In genomic region chr11:20671789-20672392, GRCm38 (mm10) we compare ENCODE assay signal across 8 mouse cellular contexts.
DNase-seq lines count a peak whose midpoint lies in the region; ATAC-seq lines count a peak whose summit lies in the region.

No protein-coding gene starts in this region.

- no peak overlapping the region for H3K9ac ChIP-seq in forebrain, embryonic 14.5 days (ENCODE audit: low read length)
- no peak overlapping the region for H3K9ac ChIP-seq in forebrain, embryonic 11.5 days (ENCODE audit: low read length)

- ATAC-seq in forebrain, embryonic 14.5 days = peak; percentile 46; the same call in 1 of the 2 replicates
- ATAC-seq in forebrain, embryonic 11.5 days (replicated peaks; ENCODE audit: low FRiP score) = no peak

- H3K27ac ChIP-seq in forebrain, embryonic 14.5 days (ENCODE audit: low read depth, low read length) = no peak overlapping the region
- H3K27ac ChIP-seq in forebrain, embryonic 11.5 days (ENCODE audit: low read depth, low read length) = no peak overlapping the region

- 45% methylated on average over 6 of the region's 6 CpGs for WGBS in forebrain, embryonic 14.5 days
- WGBS in forebrain, embryonic 11.5 days = 59% methylated on average over 6 of the region's 6 CpGs

- no peaks in the 10 kb centered on the region for H3K9me3 ChIP-seq in forebrain, embryonic 14.5 days (replicated peaks; ENCODE audit: control insufficient read depth, low read length)
- H3K9me3 ChIP-seq in forebrain, embryonic 11.5 days (ENCODE audit: control insufficient read depth, low read length) = no peaks in the 10 kb centered on the region

- H3K4me1 ChIP-seq in forebrain, embryonic 14.5 days (ENCODE audit: control insufficient read depth, insufficient read depth, low read length) = no peaks in the 10 kb centered on the region
- 0 out of 2 replicates have a peak, but pooled peaks cover 2% of the 10 kb centered on the region for H3K4me1 ChIP-seq in forebrain, embryonic 11.5 days (replicated peaks; ENCODE audit: control insufficient read depth, insufficient read depth, low read length)

- peak; percentile 39 for DNase-seq in forebrain, embryonic 14.5 days (ENCODE audit: low spot score)
- no peak for DNase-seq in forebrain, embryonic 11.5 days (ENCODE audit: low spot score)
- DNase-seq in left cerebral cortex, postnatal 4 days = peak; percentile 48
- no peak for DNase-seq in left cerebral cortex, postnatal 10 days (ENCODE audit: extremely low spot score in 1 of 2, low spot score in 2 of 2)
- peak; percentile 35 for DNase-seq in Muller cell, postnatal 12 days (ENCODE audit: inconsistent ontology term)
- peak; percentile 22 to 48 for DNase-seq in kidney, postnatal 25 days
- DNase-seq in left cerebral cortex, adult 8-10 months (ENCODE audit: low spot score in 2 of 2) = no peak
- DNase-seq in adrenal gland, postnatal 36 days = no peak

- intact Hi-C loops in left cerebral cortex, postnatal 4 days (cut with DNase I) = no loop called here
- intact Hi-C loops in left cerebral cortex, postnatal 10 days (cut with DNase I) = no loop called here

- no peaks in the 10 kb centered on the region for H3K36me3 ChIP-seq in forebrain, embryonic 14.5 days (ENCODE audit: control insufficient read depth, insufficient read depth, low read length)
- no peaks in the 10 kb centered on the region for H3K36me3 ChIP-seq in forebrain, embryonic 11.5 days (ENCODE audit: control insufficient read depth, insufficient read depth, low read length)

- H3K4me3 ChIP-seq in forebrain, embryonic 14.5 days (ENCODE audit: low read depth, low read length) = no peak overlapping the region
- no peak overlapping the region for H3K4me3 ChIP-seq in forebrain, embryonic 11.5 days (ENCODE audit: low read depth, low read length)

- no peak overlapping the region for H3K4me2 ChIP-seq in forebrain, embryonic 14.5 days (ENCODE audit: low read length)
- H3K4me2 ChIP-seq in forebrain, embryonic 11.5 days (ENCODE audit: low read depth, low read length, severe bottlenecking) = no peak overlapping the region

- no peaks in the 10 kb centered on the region for H3K27me3 ChIP-seq in forebrain, embryonic 14.5 days (replicated peaks; ENCODE audit: control insufficient read depth, insufficient read depth, low read length)
- no peaks in the 10 kb centered on the region for H3K27me3 ChIP-seq in forebrain, embryonic 11.5 days (ENCODE audit: control insufficient read depth, insufficient read depth, low read length)

Comparison
In these comparisons a context has a peak if more than half of its experiments do, and no peak if none do; other contexts are left out.
1. DNase-seq: peak in forebrain, embryonic 14.5 days (single experiment), left cerebral cortex, postnatal 4 days (single experiment), Muller cell, postnatal 12 days (single experiment) and kidney, postnatal 25 days (2 of 2); none in forebrain, embryonic 11.5 days (single experiment), left cerebral cortex, postnatal 10 days (0 of 2), left cerebral cortex, adult 8-10 months (0 of 2) and adrenal gland, postnatal 36 days (0 of 2).